Mouse (Mus musculus) forebrain, postnatal 0 days (tissue): ENCODE measurements around the gene Trp73. TPM values are rescaled to one million over a fixed set of nuclear protein-coding genes. Genes with fewer than 3 reads are reported as not detected.
A peak's percentile ranks its signal among the peaks of the same experiment; 100 is the strongest.

Experiments
- ATAC-seq: fragments of 200-750 bp; cut with Nextera tagmentation; 2 replicates; pipeline ENCODE4 v1.8.0; 2017; ENCODE audit warnings: mild to moderate bottlenecking, moderate library complexity
- DNase-seq: peaks from one replicate; pipeline ENCODE4 v3.0.0-alpha.2; 2015
- H3K27ac ChIP-seq: fragments of 300-500 bp; sonication (generic); 2 replicates; pipeline ENCODE4 v1.5.1; 2014; ENCODE audit warnings: low read depth, mild to moderate bottlenecking, antibody characterized with exemption, low read length, moderate library complexity, mixed read lengths
- H3K27me3 ChIP-seq: fragments of 300-500 bp; sonication (generic); 2 replicates; pipeline ENCODE4 v1.6.1; 2014; ENCODE audit warnings: mild to moderate bottlenecking, low read length, mixed read lengths; ENCODE audit not compliant: insufficient read depth
- H3K36me3 ChIP-seq: fragments of 300-500 bp; sonication (generic); 2 replicates; pipeline ENCODE4 v1.6.1; 2014; ENCODE audit warnings: mild to moderate bottlenecking, moderate library complexity; ENCODE audit not compliant: insufficient read depth
- H3K4me1 ChIP-seq: fragments of 300-500 bp; sonication (generic); 2 replicates; pipeline ENCODE4 v1.6.1; 2014; ENCODE audit warnings: antibody characterized with exemption; ENCODE audit not compliant: insufficient read depth
- H3K4me2 ChIP-seq: fragments of 300-500 bp; sonication (generic); 2 replicates; pipeline ENCODE4 v1.6.1; 2014; ENCODE audit warnings: low read depth, mild to moderate bottlenecking, moderate library complexity
- H3K4me3 ChIP-seq: fragments of 300-500 bp; sonication (generic); 2 replicates; pipeline ENCODE4 v1.5.1; 2014; ENCODE audit warnings: low read depth, low read length, mixed read lengths
- H3K9ac ChIP-seq: fragments of 300-500 bp; sonication (generic); 2 replicates; pipeline ENCODE4 v1.6.1; 2014; ENCODE audit warnings: mild to moderate bottlenecking
- H3K9me3 ChIP-seq: fragments of 300-500 bp; sonication (generic); 2 replicates; pipeline ENCODE4 v1.6.1; 2016; ENCODE audit warnings: low read length
- CTCF ChIP-seq: sonication (generic); IDR thresholded peaks from 2 replicates; pipeline ENCODE4 v1.5.1; 2016; ENCODE audit warnings: antibody characterized with exemption, control low read depth, low read depth
- WGBS: fragments of 180-500 bp; shearing (Covaris S2); extraction: QIAGEN DNeasy Blood & Tissue Kit; methylation state at CpG from one replicate; pipeline ENCODE4 v1.1.7; 2014; 5-methylcytosine and 5-hydroxymethylcytosine counted together
- polyA plus RNA-seq: library from polyadenylated mRNA; unstranded; fragments of >200 nt; fragmentation: Nextera tagmentation; extraction: Ambion mirVana; gene quantifications from 2 replicates; pipeline ENCODE4 v1.2.1, GENCODE M21; 2015
- total RNA-seq: library from RNA; depleted of rRNA; stranded (reverse); fragments of >200 nt; gene quantifications from 2 replicates; pipeline ENCODE4 v1.2.3, GENCODE M21; 2014

The Trp73 gene
- total and polyA plus RNA-seq, 2 experiments from 2014 or later: 3.9 to 4.1 TPM

GRCm38 (mm10) chr4:154106497-154107061 is 33.4 kb downstream of the Trp73 start:
- Histone ChIP-seq H3K4me1 (peaks cover 8% of the 10 kb centered on the region; the same call in 1 of the 2 replicates), H3K9ac (no peak overlapping the region), H3K36me3 (no peaks in the 10 kb centered on the region), H3K4me3 (no peak overlapping the region), H3K9me3 (no peaks in the 10 kb centered on the region), H3K27me3 (no peaks in the 10 kb centered on the region), H3K4me2 (no peak overlapping the region), H3K27ac (no peak overlapping the region)
- no peak for TF ChIP-seq CTCF
- DNase-seq: no peak
- 76% methylated on average over 13 of the region's 13 CpGs for WGBS
- ATAC-seq: no peak

- no peak overlapping the region for H3K9ac ChIP-seq
- TF ChIP-seq CTCF: peak; percentile 76
- no peaks in the 10 kb centered on the region for H3K27me3 ChIP-seq
- 26% methylated on average over 20 of the region's 20 CpGs for WGBS
- ATAC-seq (no peak; the same call in 1 of the 2 replicates), DNase-seq (peak; percentile 60)
- no peak overlapping the region for H3K4me3 ChIP-seq
- peak overlapping the region; percentile 31 for H3K4me2 ChIP-seq
- no peaks in the 10 kb centered on the region for H3K9me3 ChIP-seq
- no peaks in the 10 kb centered on the region for H3K36me3 ChIP-seq
- no peak overlapping the region for H3K27ac ChIP-seq
- H3K4me1 ChIP-seq: peaks cover 8% of the 10 kb centered on the region; the same call in 1 of the 2 replicates
These were observed 34.5 kb downstream of the Trp73 start for GRCm38 (mm10) chr4:154105381-154106001.

GRCm38 (mm10) chr4:154103912-154104311 is 36.1 kb downstream of the Trp73 start:
- WGBS: 87% methylated on average over 10 of the region's 10 CpGs
- DNase-seq (no peak), ATAC-seq (no peak)
- Histone ChIP-seq H3K4me3 (no peak overlapping the region), H3K9me3 (no peaks in the 10 kb centered on the region), H3K36me3 (no peaks in the 10 kb centered on the region), H3K4me1 (peaks cover 5% of the 10 kb centered on the region; the same call in 1 of the 2 replicates), H3K4me2 (no peak overlapping the region), H3K9ac (no peak overlapping the region), H3K27ac (no peak overlapping the region), H3K27me3 (no peaks in the 10 kb centered on the region)
- no peak for TF ChIP-seq CTCF

- DNase-seq (no peak), ATAC-seq (no peak)
- Histone ChIP-seq H3K4me3 (no peak overlapping the region), H3K36me3 (no peaks in the 10 kb centered on the region), H3K4me1 (peaks cover 5% of the 10 kb centered on the region; the same call in 1 of the 2 replicates), H3K27ac (no peak overlapping the region), H3K4me2 (no peak overlapping the region), H3K9me3 (no peaks in the 10 kb centered on the region), H3K9ac (no peak overlapping the region), H3K27me3 (no peaks in the 10 kb centered on the region)
- WGBS: 80% methylated on average over 8 of the region's 8 CpGs
- no peak for TF ChIP-seq CTCF
These were observed 36.6 kb downstream of the Trp73 start for GRCm38 (mm10) chr4:154103386-154103785.

GRCm38 (mm10) chr4:154099361-154099760 is 40.6 kb downstream of the Trp73 start:
- WGBS: 68% methylated on average over 7 of the region's 7 CpGs
- Histone ChIP-seq H3K4me2 (no peak overlapping the region), H3K27me3 (no peaks in the 10 kb centered on the region), H3K9me3 (no peaks in the 10 kb centered on the region), H3K27ac (no peak overlapping the region), H3K4me3 (no peak overlapping the region), H3K36me3 (no peaks in the 10 kb centered on the region), H3K9ac (no peak overlapping the region), H3K4me1 (no peaks in the 10 kb centered on the region)
- ATAC-seq: no peak
- no peak for TF ChIP-seq CTCF
- DNase-seq: no peak

GRCm38 (mm10) chr4:154096111-154096510 is 43.9 kb downstream of the Trp73 start:
- no peaks in the 10 kb centered on the region for H3K36me3 ChIP-seq
- H3K27me3 ChIP-seq: no peaks in the 10 kb centered on the region
- H3K4me2 ChIP-seq: no peak overlapping the region
- no peaks in the 10 kb centered on the region for H3K9me3 ChIP-seq
- H3K4me3 ChIP-seq: no peak overlapping the region
- no peak for TF ChIP-seq CTCF
- no peaks in the 10 kb centered on the region for H3K4me1 ChIP-seq
- no peak overlapping the region for H3K27ac ChIP-seq
- ATAC-seq: no peak
- no peak for DNase-seq
- WGBS: 26% methylated on average over 6 of the region's 6 CpGs
- H3K9ac ChIP-seq: no peak overlapping the region

GRCm38 (mm10) chr4:154093210-154093609 is 46.8 kb downstream of the Trp73 start:
- no peaks in the 10 kb centered on the region for H3K9me3 ChIP-seq
- TF ChIP-seq CTCF: peak; percentile 31
- H3K27me3 ChIP-seq: no peaks in the 10 kb centered on the region
- no peak for ATAC-seq
- H3K4me1 ChIP-seq: no peaks in the 10 kb centered on the region
- no peak overlapping the region for H3K4me3 ChIP-seq
- no peaks in the 10 kb centered on the region for H3K36me3 ChIP-seq
- DNase-seq: no peak
- no peak overlapping the region for H3K4me2 ChIP-seq
- WGBS: 22% methylated on average over 9 of the region's 9 CpGs
- no peak overlapping the region for H3K9ac ChIP-seq
- no peak overlapping the region for H3K27ac ChIP-seq
